Mouse (Mus musculus): ENCODE measurements around the gene Gm44511.
"Not testable (repeated sequence)": the region's sequence is repeated elsewhere in the genome, so short reads cannot be mapped to it uniquely, and the experiment has no call there.

The Gm44511 gene

GRCm38 (mm10) chr6:128841327-128842089 lies 15.4 kb upstream of the Gm44511 start:
- no peak for DNase-seq (ENCODE audit: low spot score)

GRCm38 (mm10) chr6:128840669-128841068 lies 14.6 kb upstream of the Gm44511 start:
- not testable (repeated sequence) for DNase-seq (ENCODE audit: low spot score)

- peak; percentile 52 for DNase-seq (ENCODE audit: low spot score)
Measured at GRCm38 (mm10) chr6:128839921-128840320, 13.8 kb upstream of the Gm44511 start.

- peak; percentile 86 for DNase-seq (ENCODE audit: low spot score)
Measured at GRCm38 (mm10) chr6:128839266-128839771, 13.2 kb upstream of the Gm44511 start.

- DNase-seq (ENCODE audit: low spot score): peak; percentile 91
Measured at GRCm38 (mm10) chr6:128838342-128839265, 12.5 kb upstream of the Gm44511 start.

GRCm38 (mm10) chr6:128837454-128838341 lies 11.6 kb upstream of the Gm44511 start:
- DNase-seq (ENCODE audit: low spot score): no peak

- DNase-seq (ENCODE audit: low spot score): no peak
Measured at GRCm38 (mm10) chr6:128836955-128837334, 10.8 kb upstream of the Gm44511 start.

GRCm38 (mm10) chr6:128836191-128836954 lies 10.3 kb upstream of the Gm44511 start:
- no peak for DNase-seq (ENCODE audit: low spot score)

- DNase-seq (ENCODE audit: low spot score): no peak
Measured at GRCm38 (mm10) chr6:128835571-128835970, 9.5 kb upstream of the Gm44511 start.

- DNase-seq (ENCODE audit: low spot score): no peak
Measured at GRCm38 (mm10) chr6:128833046-128833445, 6.9 kb upstream of the Gm44511 start.

GRCm38 (mm10) chr6:128829837-128830236 lies 3.7 kb upstream of the Gm44511 start:
- no peak for DNase-seq (ENCODE audit: low spot score)

- no peak for DNase-seq (ENCODE audit: low spot score)
Measured at GRCm38 (mm10) chr6:128826781-128827180, 666 bp upstream of the Gm44511 start.

- DNase-seq (ENCODE audit: low spot score): no peak
Measured at GRCm38 (mm10) chr6:128818083-128818802, 7.9 kb downstream of the Gm44511 start.

GRCm38 (mm10) chr6:128808532-128808931 lies 17.6 kb downstream of the Gm44511 start:
- peak; percentile 29 for DNase-seq (ENCODE audit: low spot score)

- DNase-seq (ENCODE audit: low spot score): no peak
Measured at GRCm38 (mm10) chr6:128807021-128807420, 19.1 kb downstream of the Gm44511 start.

- peak; percentile 65 for DNase-seq (ENCODE audit: low spot score)
Measured at GRCm38 (mm10) chr6:128804823-128805640, 21.1 kb downstream of the Gm44511 start.

GRCm38 (mm10) chr6:128802999-128803857 lies 22.9 kb downstream of the Gm44511 start:
- peak; percentile 97 for DNase-seq (ENCODE audit: low spot score)

- DNase-seq (ENCODE audit: low spot score): peak; percentile 14
Measured at GRCm38 (mm10) chr6:128802557-128802956, 23.6 kb downstream of the Gm44511 start.
